Mouse (Mus musculus) hindbrain, embryonic 15.5 days (tissue): Measurements from ENCODE around the gene Bcl11b. TPM values are rescaled to one million over a fixed set of nuclear protein-coding genes. Genes with fewer than 3 reads are reported as not detected.

Source experiments
- ATAC-seq: fragments of 200-750 bp; cut with Nextera tagmentation; 2 replicates; pipeline ENCODE4 v1.8.0; 2017; ENCODE audit warnings: low read depth, moderate number of reproducible peaks, moderate TSS enrichment; ENCODE audit not compliant: low FRiP score
- H3K27ac ChIP-seq: fragments of 300-500 bp; sonication (generic); replicated peaks from 2 replicates; pipeline ENCODE4 v1.5.1; 2015; ENCODE audit warnings: mild to moderate bottlenecking, inconsistent platforms
- H3K27me3 ChIP-seq: fragments of 300-500 bp; sonication (generic); 2 replicates; pipeline ENCODE4 v1.6.1; 2015; ENCODE audit warnings: control low read depth, inconsistent platforms
- H3K36me3 ChIP-seq: fragments of 300-500 bp; sonication (generic); 2 replicates; pipeline ENCODE4 v1.6.1; 2015; ENCODE audit warnings: control low read depth, inconsistent platforms
- H3K4me1 ChIP-seq: fragments of 300-500 bp; sonication (generic); replicated peaks from 2 replicates; pipeline ENCODE4 v1.6.1; 2015; ENCODE audit warnings: control low read depth, inconsistent platforms
- H3K4me2 ChIP-seq: fragments of 300-500 bp; sonication (generic); 2 replicates; pipeline ENCODE4 v1.6.1; 2015; ENCODE audit warnings: moderate library complexity, mild to moderate bottlenecking, inconsistent platforms
- H3K4me3 ChIP-seq: fragments of 300-500 bp; sonication (generic); 2 replicates; pipeline ENCODE4 v1.5.1; 2015; ENCODE audit warnings: mild to moderate bottlenecking, inconsistent platforms
- H3K9ac ChIP-seq: fragments of 300-500 bp; sonication (generic); 2 replicates; pipeline ENCODE4 v1.6.1; 2015; ENCODE audit warnings: inconsistent platforms
- H3K9me3 ChIP-seq: fragments of 300-500 bp; sonication (generic); 2 replicates; pipeline ENCODE4 v1.6.1; 2016; ENCODE audit warnings: control low read depth, inconsistent platforms
- WGBS: fragments of 180-500 bp; shearing (Covaris S2); methylation state at CpG from one replicate; pipeline ENCODE4 v1.1.7; 2015; 5-methylcytosine and 5-hydroxymethylcytosine counted together
- polyA plus RNA-seq: library from polyadenylated mRNA; unstranded; fragments of >200 nt; fragmentation: Nextera tagmentation; extraction: Ambion mirVana; gene quantifications from 2 replicates; pipeline ENCODE4 v1.2.1, GENCODE M21; 2015

The Bcl11b gene
- polyA plus RNA-seq, 1 experiment from 2014 or later, result 24.4 TPM

DNA sequence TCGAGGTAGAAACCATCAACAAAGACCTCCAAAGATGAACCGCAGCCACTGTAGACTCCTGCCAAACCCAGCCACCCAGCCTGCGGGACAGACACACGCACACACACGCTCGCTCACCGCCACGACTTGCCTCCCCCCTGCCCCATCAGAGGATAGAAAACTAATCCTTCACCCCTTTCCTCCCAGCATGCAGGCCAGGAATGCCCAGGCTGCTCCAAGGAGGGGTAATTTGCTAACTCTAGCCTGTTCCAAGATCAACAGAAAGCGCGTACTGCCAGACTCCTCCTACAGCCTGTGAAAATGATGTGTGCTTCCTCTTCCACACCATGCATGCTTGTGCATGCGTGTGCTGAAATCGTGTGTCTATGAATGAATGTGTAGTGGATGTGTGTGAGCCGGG lies 122.7 kb downstream of the Bcl11b start:
- no peak for ATAC-seq
- H3K9ac ChIP-seq, result no peak overlapping the region
- H3K9me3 ChIP-seq, result no peaks in the 10 kb centered on the region
- H3K4me1 ChIP-seq, result no peaks in the 10 kb centered on the region
- WGBS, result 82% methylated on average over 13 of the region's 13 CpGs
- no peak overlapping the region for H3K4me2 ChIP-seq
- no peaks in the 10 kb centered on the region for H3K27me3 ChIP-seq
- no peak overlapping the region for H3K27ac ChIP-seq
- no peaks in the 10 kb centered on the region for H3K36me3 ChIP-seq
- H3K4me3 ChIP-seq, result no peak overlapping the region

- WGBS, result 74% methylated on average over 16 of the region's 16 CpGs
- Histone ChIP-seq H3K27me3 (no peaks in the 10 kb centered on the region), H3K27ac (no peak overlapping the region), H3K9me3 (no peaks in the 10 kb centered on the region), H3K4me3 (no peak overlapping the region), H3K36me3 (no peaks in the 10 kb centered on the region), H3K4me2 (no peak overlapping the region), H3K9ac (no peak overlapping the region), H3K4me1 (no peaks in the 10 kb centered on the region)
- ATAC-seq, result no peak
Measured at GRCm38 (mm10) chr12:107879114-107879777, 124.2 kb downstream of the Bcl11b start.

- 84% methylated on average over 9 of the region's 9 CpGs for WGBS
- no peaks in the 10 kb centered on the region for H3K9me3 ChIP-seq
- no peaks in the 10 kb centered on the region for H3K27me3 ChIP-seq
- no peak overlapping the region for H3K4me3 ChIP-seq
- H3K4me1 ChIP-seq, result no peaks in the 10 kb centered on the region
- no peaks in the 10 kb centered on the region for H3K36me3 ChIP-seq
- no peak overlapping the region for H3K9ac ChIP-seq
- no peak overlapping the region for H3K27ac ChIP-seq
- no peak for ATAC-seq
- H3K4me2 ChIP-seq, result no peak overlapping the region
Measured at GRCm38 (mm10) chr12:107876237-107876636, 127.2 kb downstream of the Bcl11b start.

DNA sequence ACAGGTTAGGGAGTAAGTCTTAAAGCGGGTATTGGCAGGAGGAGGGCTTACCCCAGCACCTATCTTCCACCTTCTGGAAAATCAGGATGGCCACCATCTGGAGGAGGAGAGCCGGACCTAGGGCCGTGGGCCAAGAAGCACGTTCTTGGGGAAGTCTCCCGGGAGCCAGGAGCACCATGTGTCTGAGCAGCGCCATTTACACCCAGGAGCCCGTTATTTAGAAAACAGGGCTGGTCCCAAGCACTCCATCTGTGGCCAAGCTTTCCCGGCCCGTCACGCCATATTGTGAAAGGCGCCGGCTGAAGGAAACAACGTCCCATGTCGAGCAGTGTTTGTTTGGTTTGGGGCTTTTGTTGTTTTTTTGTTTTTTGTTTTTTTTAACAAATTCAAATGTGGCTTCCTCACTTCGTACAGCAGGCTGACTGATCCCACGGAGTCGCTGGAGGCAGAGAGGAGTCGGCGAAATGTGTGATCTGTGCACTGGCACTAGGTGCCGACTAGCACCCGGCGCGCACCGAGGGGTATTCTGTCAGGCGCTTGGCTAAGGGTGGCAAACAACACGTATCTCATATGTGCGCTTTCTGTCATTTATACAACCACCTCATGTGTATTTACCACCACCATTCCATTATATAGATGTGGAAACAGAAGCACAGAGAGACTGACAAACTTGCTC lies 128.8 kb downstream of the Bcl11b start:
- Histone ChIP-seq H3K27me3 (no peaks in the 10 kb centered on the region), H3K4me1 (no peaks in the 10 kb centered on the region), H3K36me3 (no peaks in the 10 kb centered on the region), H3K27ac (no peak overlapping the region), H3K4me2 (no peak overlapping the region), H3K9me3 (no peaks in the 10 kb centered on the region), H3K4me3 (no peak overlapping the region), H3K9ac (no peak overlapping the region)
- ATAC-seq, result no peak
- 81% methylated on average over 27 of the region's 27 CpGs for WGBS

DNA sequence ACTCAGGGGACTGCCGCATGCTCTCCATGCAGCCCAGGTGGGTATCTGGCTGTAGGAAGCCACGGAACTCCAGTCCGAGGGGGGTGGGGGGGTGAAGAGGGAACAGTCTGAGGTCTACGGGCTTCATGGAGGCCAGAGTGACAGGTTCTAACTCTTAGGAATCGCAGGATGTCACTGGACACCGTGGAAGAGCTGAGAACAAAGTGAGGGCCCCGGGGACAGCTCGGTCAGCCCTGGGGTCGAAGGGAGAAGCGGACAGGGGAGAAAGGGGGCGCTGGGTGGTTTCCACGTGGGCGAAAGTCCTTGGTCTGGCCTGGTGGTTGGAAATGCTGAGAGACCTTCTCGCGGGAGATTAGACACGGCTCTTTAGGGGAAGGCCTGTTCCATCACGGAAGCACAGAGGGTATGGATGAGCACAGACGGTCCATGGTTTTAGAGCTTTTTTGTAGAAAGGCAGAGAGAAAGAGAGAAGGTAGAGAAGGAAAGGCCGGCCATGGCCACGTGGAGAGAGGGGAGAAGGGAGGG lies 133.8 kb downstream of the Bcl11b start:
- Histone ChIP-seq H3K4me2 (no peak overlapping the region), H3K27me3 (no peaks in the 10 kb centered on the region), H3K4me1 (no peaks in the 10 kb centered on the region), H3K36me3 (no peaks in the 10 kb centered on the region), H3K4me3 (no peak overlapping the region), H3K9me3 (no peaks in the 10 kb centered on the region), H3K27ac (no peak overlapping the region), H3K9ac (no peak overlapping the region)
- WGBS, result 89% methylated on average over 20 of the region's 20 CpGs
- ATAC-seq, result no peak

- 98% methylated on average over 2 of the region's 2 CpGs for WGBS
- Histone ChIP-seq H3K27me3 (no peaks in the 10 kb centered on the region), H3K27ac (no peak overlapping the region), H3K4me3 (no peak overlapping the region), H3K4me1 (no peaks in the 10 kb centered on the region), H3K36me3 (no peaks in the 10 kb centered on the region), H3K4me2 (no peak overlapping the region), H3K9me3 (no peaks in the 10 kb centered on the region), H3K9ac (no peak overlapping the region)
- ATAC-seq, result no peak
Measured at GRCm38 (mm10) chr12:107868291-107868690, 135.1 kb downstream of the Bcl11b start.

Other genes with a start within 250 kb of the Bcl11b start
- 95.6 and 95.9 TPM in 2 replicates for gene Setd3, start 175.7 kb upstream of the Bcl11b start, polyA plus RNA-seq
- 2.8 and 3.1 TPM in 2 replicates for gene Ccnk, start 176.0 kb upstream of the Bcl11b start, polyA plus RNA-seq